Mouse (Mus musculus) lung, embryonic 16.5 days (tissue): ENCODE measurements around the gene Lamtor2. TPM values are rescaled to one million over a fixed set of nuclear protein-coding genes. Genes with fewer than 3 reads are reported as not detected.

ENCODE experiments used
- ATAC-seq: fragments of 200-750 bp; cut with Nextera tagmentation; 2 replicates; pipeline ENCODE4 v1.8.0; 2017; ENCODE audit warnings: low read depth, mild to moderate bottlenecking, moderate library complexity
- H3K27ac ChIP-seq: fragments of 300-500 bp; sonication (generic); 2 replicates; pipeline ENCODE4 v1.5.1; 2014; ENCODE audit warnings: mild to moderate bottlenecking, control low read depth, low read length
- H3K27me3 ChIP-seq: fragments of 300-500 bp; sonication (generic); 2 replicates; pipeline ENCODE4 v1.6.1; 2014; ENCODE audit warnings: low read depth, low read length, mixed read lengths; ENCODE audit not compliant: control insufficient read depth, insufficient read depth
- H3K36me3 ChIP-seq: fragments of 300-500 bp; sonication (generic); 2 replicates; pipeline ENCODE4 v1.6.1; 2014; ENCODE audit warnings: low read length; ENCODE audit not compliant: control insufficient read depth, insufficient read depth
- H3K4me1 ChIP-seq: fragments of 300-500 bp; sonication (generic); replicated peaks from 2 replicates; pipeline ENCODE4 v1.6.1; 2014; ENCODE audit warnings: low read length, mixed read lengths; ENCODE audit not compliant: control insufficient read depth, insufficient read depth
- H3K4me2 ChIP-seq: fragments of 300-500 bp; sonication (generic); 2 replicates; pipeline ENCODE4 v1.6.1; 2014; ENCODE audit warnings: low read depth, low read length, control low read depth
- H3K4me3 ChIP-seq: fragments of 300-500 bp; sonication (generic); 2 replicates; pipeline ENCODE4 v1.5.1; 2014; ENCODE audit warnings: mild to moderate bottlenecking, low read length, control low read depth
- H3K9ac ChIP-seq: fragments of 300-500 bp; sonication (generic); 2 replicates; pipeline ENCODE4 v1.6.1; 2014; ENCODE audit warnings: low read length, control low read depth
- H3K9me3 ChIP-seq: fragments of 300-500 bp; sonication (generic); 2 replicates; pipeline ENCODE4 v1.6.1; 2016; ENCODE audit warnings: low read length; ENCODE audit not compliant: control insufficient read depth
- WGBS: fragments of 180-500 bp; shearing (Covaris S2); extraction: QIAGEN DNeasy Blood & Tissue Kit; methylation state at CpG from one replicate; pipeline ENCODE4 v1.1.7; 2014; 5-methylcytosine and 5-hydroxymethylcytosine counted together
- polyA plus RNA-seq: library from polyadenylated mRNA; unstranded; fragments of >200 nt; fragmentation: Nextera tagmentation; extraction: Ambion mirVana; gene quantifications from 2 replicates; pipeline ENCODE4 v1.2.1, GENCODE M21; 2015

The Lamtor2 gene
- polyA plus RNA-seq, 1 experiment from 2014 or later = 169 TPM

DNA sequence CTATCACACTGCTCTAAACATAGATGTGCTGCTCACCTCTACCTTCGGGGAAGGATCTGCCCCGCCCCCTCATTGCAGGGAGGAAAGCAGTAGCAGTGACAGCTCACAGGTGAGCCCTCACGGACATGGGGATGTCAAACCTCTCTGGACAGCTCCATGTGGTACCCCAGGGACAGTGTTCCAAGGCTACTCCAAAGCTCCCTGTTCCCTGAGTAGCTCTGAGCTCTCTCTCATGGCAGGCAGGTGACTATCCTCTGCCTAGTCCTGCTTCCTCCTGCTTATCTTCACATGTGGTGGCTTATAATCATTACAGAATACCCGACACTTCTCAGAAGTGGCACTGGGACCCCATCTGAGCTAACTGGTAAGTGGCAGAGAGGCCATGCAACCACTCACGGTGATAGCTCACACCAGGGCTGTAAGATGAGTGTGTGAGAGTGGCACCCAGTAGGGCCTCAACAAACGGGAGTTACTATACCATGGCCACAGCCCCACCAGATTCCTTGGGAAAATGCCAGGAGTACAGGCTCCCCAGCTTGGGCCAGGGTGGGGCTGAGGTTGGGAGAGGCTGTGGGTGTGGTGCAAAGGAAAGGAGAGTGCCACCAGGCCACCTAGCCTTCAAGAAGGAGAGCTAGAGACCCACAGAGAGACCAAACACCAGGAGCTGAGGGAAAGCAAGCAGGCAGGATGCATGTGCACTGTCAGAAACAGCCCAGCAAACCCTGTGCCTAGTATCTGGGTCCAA is 6.0 kb downstream of the Lamtor2 start:
- peaks cover 6% of the 10 kb centered on the region for H3K4me1 ChIP-seq
- no peaks in the 10 kb centered on the region for H3K27me3 ChIP-seq
- H3K9me3 ChIP-seq = no peaks in the 10 kb centered on the region
- H3K9ac ChIP-seq = no peak overlapping the region
- no peaks in the 10 kb centered on the region for H3K36me3 ChIP-seq
- H3K27ac ChIP-seq = no peak overlapping the region
- WGBS = 61% methylated on average over 6 of the region's 6 CpGs
- ATAC-seq = peak; percentile 29; the same call in 1 of the 2 replicates
- no peak overlapping the region for H3K4me3 ChIP-seq
- peak overlapping the region; percentile 17; the same call in 1 of the 2 replicates for H3K4me2 ChIP-seq

DNA sequence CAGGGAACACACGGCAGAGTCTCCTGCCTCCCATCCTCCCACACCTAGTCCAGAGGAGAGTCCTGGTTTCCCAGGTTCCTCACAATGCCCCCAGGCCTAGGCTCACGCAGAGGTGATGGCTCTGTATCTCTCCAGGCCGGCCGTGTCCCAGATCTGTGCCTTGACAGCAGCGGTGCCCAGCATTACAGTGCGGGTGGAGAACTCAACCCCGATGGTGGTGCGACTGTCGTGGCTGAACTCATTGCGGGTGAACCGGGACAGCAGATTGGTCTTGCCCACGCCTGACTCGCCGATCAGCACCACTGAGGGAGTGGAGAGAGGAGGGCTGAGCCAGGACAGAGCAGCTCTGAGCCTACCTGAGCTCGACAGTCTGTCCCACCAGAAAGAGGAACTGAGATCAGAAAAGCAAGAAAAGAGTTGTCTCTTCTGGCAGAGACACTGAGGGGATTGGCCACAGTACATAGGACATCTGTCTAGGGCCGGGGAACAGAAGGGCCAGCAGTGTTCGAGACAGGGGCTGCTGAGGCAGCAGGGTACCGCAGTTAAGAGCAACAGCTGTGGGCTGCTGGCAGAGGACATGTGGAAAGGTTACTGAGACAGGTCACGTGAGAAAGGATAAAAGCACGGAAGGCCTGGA is 7.8 kb downstream of the Lamtor2 start:
- H3K4me2 ChIP-seq = no peak overlapping the region
- 57% methylated on average over 20 of the region's 20 CpGs for whole genome bisulfite sequencing
- H3K9me3 ChIP-seq = no peaks in the 10 kb centered on the region
- H3K36me3 ChIP-seq = peaks cover 3% of the 10 kb centered on the region; the same call in 1 of the 2 replicates
- peaks cover 5% of the 10 kb centered on the region for H3K4me1 ChIP-seq
- no peak overlapping the region for H3K27ac ChIP-seq
- no peak overlapping the region for H3K9ac ChIP-seq
- no peaks in the 10 kb centered on the region for H3K27me3 ChIP-seq
- ATAC-seq = no peak
- no peak overlapping the region for H3K4me3 ChIP-seq

DNA sequence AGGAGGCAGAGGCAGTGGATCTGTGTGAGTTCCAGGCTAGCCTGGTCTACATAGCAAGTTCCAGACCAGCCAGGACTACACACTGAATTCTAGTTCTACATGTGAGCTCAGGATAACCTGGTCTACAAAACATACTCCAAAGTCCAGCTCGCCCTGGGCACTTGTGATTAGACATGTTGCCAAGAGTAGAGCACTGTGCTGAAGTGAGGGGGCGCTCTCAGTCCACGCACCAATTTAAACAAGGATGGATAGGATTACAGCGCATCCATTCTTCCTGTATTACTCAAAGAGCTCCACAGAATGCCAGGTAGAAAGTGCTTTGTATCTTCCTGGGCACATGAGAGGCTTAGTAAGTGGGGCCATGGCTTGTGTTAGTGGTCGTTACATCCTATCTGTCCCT is 8.4 kb downstream of the Lamtor2 start:
- Histone ChIP-seq H3K4me1 (peaks cover 6% of the 10 kb centered on the region), H3K4me3 (no peak overlapping the region), H3K9me3 (no peaks in the 10 kb centered on the region), H3K27me3 (no peaks in the 10 kb centered on the region), H3K36me3 (peaks cover 4% of the 10 kb centered on the region; the same call in 1 of the 2 replicates), H3K27ac (no peak overlapping the region), H3K4me2 (no peak overlapping the region), H3K9ac (no peak overlapping the region)
- no peak for ATAC-seq
- WGBS = 34% methylated on average over 5 of the region's 5 CpGs

DNA sequence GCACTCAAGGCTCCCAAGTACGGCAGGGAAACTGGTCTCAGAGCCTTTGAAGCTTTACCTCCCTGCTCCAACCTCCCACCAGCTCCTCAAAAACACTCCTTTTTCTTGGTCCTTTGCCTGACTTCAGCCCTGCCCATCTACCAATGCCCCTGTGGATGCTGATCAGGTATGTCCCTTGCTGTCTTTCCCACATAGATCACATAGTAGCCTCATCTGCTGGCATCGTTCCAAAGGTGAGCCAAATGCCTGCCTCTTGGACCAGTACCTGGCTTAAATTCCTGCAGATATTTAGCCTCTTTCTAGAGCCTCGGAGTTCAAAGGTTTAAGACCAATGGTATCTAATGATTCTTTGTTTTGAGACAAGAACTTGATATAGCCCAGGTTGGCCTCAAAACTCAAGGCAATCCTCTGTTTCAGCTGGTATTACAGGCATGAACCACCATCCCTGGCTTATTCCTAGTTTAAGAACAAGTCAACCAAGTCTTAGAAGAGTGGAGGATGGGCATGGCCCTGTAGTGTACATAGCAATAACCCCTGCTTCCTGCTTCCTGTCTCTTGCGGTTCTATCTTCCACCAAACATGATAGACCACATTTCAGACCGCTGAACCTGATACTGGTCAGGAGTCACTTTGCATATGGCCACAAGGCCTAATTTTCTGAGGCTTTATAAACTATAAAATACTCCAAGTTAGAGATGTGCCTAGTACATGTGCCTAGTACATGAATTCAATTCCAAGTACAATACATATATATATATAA is 9.0 kb downstream of the Lamtor2 start:
- H3K4me1 ChIP-seq = peaks cover 6% of the 10 kb centered on the region
- WGBS = 56% methylated on average over 5 of the region's 5 CpGs
- no peak for ATAC-seq

DNA sequence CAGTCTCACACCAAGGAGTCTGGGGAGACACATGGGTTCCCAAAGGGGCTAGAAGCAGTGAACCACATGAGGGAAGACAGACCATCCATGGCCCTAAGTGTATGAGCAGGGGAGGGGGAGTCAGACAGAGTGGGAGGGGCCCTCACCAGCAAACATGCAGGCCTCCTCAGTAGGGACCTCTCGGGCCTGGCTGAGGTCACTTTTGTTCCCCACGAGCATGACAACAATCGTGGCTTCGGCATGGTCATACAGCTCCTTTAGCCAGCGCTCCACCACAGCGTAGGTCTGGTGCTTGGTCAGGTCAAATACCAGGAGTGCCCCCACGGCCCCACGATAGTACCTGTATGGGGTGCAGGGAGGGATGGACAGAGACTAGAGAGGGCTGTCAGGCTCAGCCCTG is 9.7 kb downstream of the Lamtor2 start:
- ATAC-seq = no peak
- H3K36me3 ChIP-seq = peaks cover 9% of the 10 kb centered on the region; the same call in 1 of the 2 replicates
- whole genome bisulfite sequencing = 79% methylated on average over 8 of the region's 8 CpGs
- peaks cover 6% of the 10 kb centered on the region for H3K4me1 ChIP-seq
- no peaks in the 10 kb centered on the region for H3K9me3 ChIP-seq
- no peaks in the 10 kb centered on the region for H3K27me3 ChIP-seq
- no peak overlapping the region for H3K27ac ChIP-seq
- no peak overlapping the region for H3K4me3 ChIP-seq
- no peak overlapping the region for H3K4me2 ChIP-seq
- H3K9ac ChIP-seq = no peak overlapping the region

More for the DNA sequence above, 9.0 kb downstream of the Lamtor2 start:
- Histone ChIP-seq H3K36me3 (peaks cover 4% of the 10 kb centered on the region; the same call in 1 of the 2 replicates), H3K9ac (no peak overlapping the region), H3K9me3 (no peaks in the 10 kb centered on the region), H3K27me3 (no peaks in the 10 kb centered on the region), H3K27ac (no peak overlapping the region), H3K4me2 (no peak overlapping the region), H3K4me3 (no peak overlapping the region)

DNA sequence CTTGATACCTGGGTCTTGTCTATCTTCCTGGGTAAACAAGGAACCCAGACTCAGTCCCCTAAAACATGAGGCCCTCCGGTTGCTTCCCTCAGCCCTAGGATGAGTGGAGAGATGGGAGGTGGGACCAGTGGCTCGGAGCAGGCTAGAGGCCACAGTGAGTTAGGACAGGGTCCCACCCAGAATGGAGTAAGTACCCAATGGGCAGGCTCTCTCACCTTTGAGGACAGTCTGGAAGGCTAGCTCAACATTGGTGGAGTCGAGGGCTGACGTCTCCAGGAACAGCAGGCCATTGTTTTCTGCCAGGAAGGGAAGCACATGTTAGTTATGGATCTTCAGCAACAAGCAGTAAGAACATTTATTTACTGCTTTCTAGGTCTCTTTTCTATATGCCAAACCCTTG is 10.4 kb downstream of the Lamtor2 start:
- Histone ChIP-seq H3K27me3 (no peaks in the 10 kb centered on the region), H3K4me3 (no peak overlapping the region), H3K27ac (no peak overlapping the region), H3K36me3 (peaks cover 9% of the 10 kb centered on the region), H3K4me1 (peaks cover 6% of the 10 kb centered on the region), H3K9ac (no peak overlapping the region), H3K9me3 (no peaks in the 10 kb centered on the region), H3K4me2 (no peak overlapping the region)
- no peak for ATAC-seq
- WGBS = 41% methylated on average over 4 of the region's 4 CpGs

DNA sequence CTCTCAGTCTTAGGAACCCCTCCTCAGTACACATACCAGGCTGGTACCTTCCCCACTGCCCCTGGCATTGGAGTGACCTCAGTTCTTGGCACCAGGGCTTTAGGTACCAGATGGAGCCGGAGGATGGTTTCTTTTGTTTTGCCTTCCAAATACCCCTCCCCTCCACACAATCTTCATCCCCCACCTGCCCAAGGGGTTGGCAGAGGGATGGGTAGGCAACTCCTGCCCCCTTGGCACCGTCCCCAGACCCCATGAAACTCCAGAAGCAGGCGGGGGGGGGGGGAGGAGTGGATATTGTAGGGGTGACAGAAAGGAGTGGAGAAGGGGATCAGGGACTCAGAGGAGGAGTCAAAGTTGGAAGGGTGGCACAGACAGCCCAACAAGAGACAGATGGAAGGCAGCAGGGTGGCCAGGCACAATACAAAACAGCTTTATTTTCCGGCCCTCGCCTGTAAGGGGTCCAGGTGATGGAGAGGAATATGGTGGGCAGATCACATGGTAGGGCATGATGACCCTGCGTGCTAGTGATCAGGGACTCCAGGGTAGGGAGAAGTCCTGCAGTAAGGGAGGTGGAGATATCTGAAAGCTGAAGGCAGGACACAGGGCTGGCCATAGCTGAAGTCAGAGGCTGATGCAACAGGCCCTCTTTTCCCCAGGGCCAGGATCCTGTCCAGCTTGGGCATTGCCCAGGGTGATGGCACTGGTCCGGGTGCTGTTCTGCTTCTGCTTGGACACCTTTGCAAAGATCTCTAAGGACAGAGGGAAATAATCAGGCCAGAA is 11.1 kb downstream of the Lamtor2 start:
- H3K36me3 ChIP-seq = peaks cover 12% of the 10 kb centered on the region
- H3K9me3 ChIP-seq = no peaks in the 10 kb centered on the region
- no peak overlapping the region for H3K27ac ChIP-seq
- H3K4me3 ChIP-seq = no peak overlapping the region
- H3K4me1 ChIP-seq = peaks cover 12% of the 10 kb centered on the region
- WGBS = 65% methylated on average over 6 of the region's 7 CpGs
- no peak for ATAC-seq
- H3K4me2 ChIP-seq = no peak overlapping the region
- H3K9ac ChIP-seq = no peak overlapping the region
- H3K27me3 ChIP-seq = no peaks in the 10 kb centered on the region

DNA sequence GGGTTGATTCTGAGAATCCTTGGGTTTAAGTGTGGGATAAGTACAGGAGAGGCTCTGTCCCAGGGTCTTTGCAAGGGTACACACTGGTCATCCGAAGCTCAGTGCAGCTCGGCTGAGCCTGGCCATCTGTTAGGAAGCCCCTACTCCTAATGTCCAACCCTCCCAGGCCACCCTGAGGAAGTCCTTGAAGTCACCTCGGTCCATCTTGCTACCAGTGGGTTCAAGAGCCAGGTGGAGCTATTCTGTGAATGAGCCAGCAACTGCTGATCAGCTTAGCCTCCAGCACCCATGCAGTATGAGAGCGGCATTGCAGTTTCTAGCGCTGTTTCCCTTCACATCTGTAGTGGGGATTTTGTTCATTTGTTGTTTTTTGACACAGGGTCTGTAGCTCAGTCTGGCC is 12.8 kb downstream of the Lamtor2 start:
- H3K9ac ChIP-seq = no peak overlapping the region; the same call in 1 of the 2 replicates
- H3K27ac ChIP-seq = no peak overlapping the region
- no peak overlapping the region for H3K4me3 ChIP-seq
- no peak for ATAC-seq
- peaks cover 17% of the 10 kb centered on the region for H3K36me3 ChIP-seq
- 60% methylated on average over 5 of the region's 5 CpGs for WGBS
- no peaks in the 10 kb centered on the region for H3K27me3 ChIP-seq
- H3K9me3 ChIP-seq = no peaks in the 10 kb centered on the region
- no peak overlapping the region for H3K4me2 ChIP-seq
- H3K4me1 ChIP-seq = peaks cover 30% of the 10 kb centered on the region
